Mouse (Mus musculus) hindbrain, embryonic 15.5 days (tissue): Measurements from ENCODE around the gene Gpr162. TPM values are rescaled to one million over a fixed set of nuclear protein-coding genes. Genes with fewer than 3 reads are reported as not detected.
A peak's percentile ranks its signal among the peaks of the same experiment; 100 is the strongest.
"Not testable (repeated sequence)": the region's sequence is repeated elsewhere in the genome, so short reads cannot be mapped to it uniquely, and the experiment has no call there.

Experiments
- ATAC-seq: fragments of 200-750 bp; cut with Nextera tagmentation; 2 replicates; pipeline ENCODE4 v1.8.0; 2017; ENCODE audit warnings: low read depth, moderate number of reproducible peaks, moderate TSS enrichment; ENCODE audit not compliant: low FRiP score
- H3K27ac ChIP-seq: fragments of 300-500 bp; sonication (generic); replicated peaks from 2 replicates; pipeline ENCODE4 v1.5.1; 2015; ENCODE audit warnings: mild to moderate bottlenecking, inconsistent platforms
- H3K27me3 ChIP-seq: fragments of 300-500 bp; sonication (generic); 2 replicates; pipeline ENCODE4 v1.6.1; 2015; ENCODE audit warnings: control low read depth, inconsistent platforms
- H3K36me3 ChIP-seq: fragments of 300-500 bp; sonication (generic); 2 replicates; pipeline ENCODE4 v1.6.1; 2015; ENCODE audit warnings: control low read depth, inconsistent platforms
- H3K4me1 ChIP-seq: fragments of 300-500 bp; sonication (generic); replicated peaks from 2 replicates; pipeline ENCODE4 v1.6.1; 2015; ENCODE audit warnings: control low read depth, inconsistent platforms
- H3K4me2 ChIP-seq: fragments of 300-500 bp; sonication (generic); 2 replicates; pipeline ENCODE4 v1.6.1; 2015; ENCODE audit warnings: moderate library complexity, mild to moderate bottlenecking, inconsistent platforms
- H3K4me3 ChIP-seq: fragments of 300-500 bp; sonication (generic); 2 replicates; pipeline ENCODE4 v1.5.1; 2015; ENCODE audit warnings: mild to moderate bottlenecking, inconsistent platforms
- H3K9ac ChIP-seq: fragments of 300-500 bp; sonication (generic); 2 replicates; pipeline ENCODE4 v1.6.1; 2015; ENCODE audit warnings: inconsistent platforms
- H3K9me3 ChIP-seq: fragments of 300-500 bp; sonication (generic); 2 replicates; pipeline ENCODE4 v1.6.1; 2016; ENCODE audit warnings: control low read depth, inconsistent platforms
- WGBS: fragments of 180-500 bp; shearing (Covaris S2); methylation state at CpG from one replicate; pipeline ENCODE4 v1.1.7; 2015; 5-methylcytosine and 5-hydroxymethylcytosine counted together
- polyA plus RNA-seq: library from polyadenylated mRNA; unstranded; fragments of >200 nt; fragmentation: Nextera tagmentation; extraction: Ambion mirVana; gene quantifications from 2 replicates; pipeline ENCODE4 v1.2.1, GENCODE M21; 2015

Gene Gpr162
- polyA plus RNA-seq, 1 experiment from 2014 or later, result 37.5 TPM

DNA sequence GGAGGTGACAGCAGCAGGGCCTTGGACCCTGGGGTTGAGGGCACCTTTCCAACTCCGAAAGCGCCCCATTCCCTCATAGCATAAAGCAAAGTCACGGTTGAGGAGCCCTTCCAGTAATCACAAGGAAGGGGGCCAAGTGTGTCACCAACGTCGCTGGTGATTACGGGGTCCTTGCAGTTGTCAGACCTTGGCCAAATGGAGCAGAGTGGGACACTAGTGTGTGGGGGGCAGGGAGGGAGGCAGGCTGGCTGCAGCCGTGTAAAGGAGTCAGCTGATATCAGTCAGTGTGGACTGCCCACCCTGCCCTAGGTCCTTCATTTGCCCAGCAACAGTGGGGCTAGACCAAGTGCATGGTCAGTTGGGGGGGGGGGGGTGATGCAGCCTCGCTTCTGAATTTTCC lies 49.3 kb downstream of the Gpr162 start:
- Histone ChIP-seq H3K4me1 (peaks cover 37% of the 10 kb centered on the region), H3K9ac (no peak overlapping the region), H3K9me3 (no peaks in the 10 kb centered on the region), H3K4me2 (peak overlapping the region; percentile 72), H3K4me3 (peak overlapping the region; percentile 70), H3K36me3 (peaks cover 40% of the 10 kb centered on the region), H3K27ac (peak overlapping the region; percentile 90), H3K27me3 (no peaks in the 10 kb centered on the region)
- 37% methylated on average over 8 of the region's 8 CpGs for WGBS
- peak; percentile 42 for ATAC-seq

DNA sequence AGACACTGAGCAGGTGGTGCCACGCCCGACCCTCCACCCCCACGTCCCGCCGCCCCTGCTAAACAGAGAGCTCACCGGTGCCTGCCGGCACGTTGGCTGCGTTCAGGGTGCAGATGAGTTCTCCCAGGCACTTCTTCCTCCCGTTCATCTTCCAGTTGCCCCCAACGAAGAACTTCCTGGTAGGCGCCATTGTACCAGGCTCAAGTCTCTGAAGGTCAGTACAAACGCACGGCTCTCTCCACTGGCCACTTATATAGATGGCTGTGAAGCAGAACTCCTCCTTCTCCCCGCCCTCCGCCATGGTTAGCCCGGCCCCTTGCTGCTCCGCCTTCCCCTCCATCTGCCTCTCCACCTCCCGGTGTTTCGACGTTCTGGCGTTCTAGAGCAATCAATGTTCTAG lies 49.9 kb downstream of the Gpr162 start, which contains the start of gene Tpi1:
Gene Tpi1, minus strand, starts transcription at position 364 of the 400 bp plus-strand sequence.
- Histone ChIP-seq H3K9ac (peak within 1 kb of the TSS; percentile 81), H3K36me3 (peaks cover 36% of the 10 kb centered on the region), H3K27me3 (no peaks in the 10 kb centered on the region), H3K9me3 (no peaks in the 10 kb centered on the region), H3K27ac (peak within 1 kb of the TSS; percentile 90), H3K4me2 (peak within 1 kb of the TSS; percentile 72), H3K4me3 (peak within 1 kb of the TSS; percentile 70), H3K4me1 (peaks cover 42% of the 10 kb centered on the region)
- under 1% methylated on average over 22 of the region's 22 CpGs for WGBS
- peak; percentile 88 for ATAC-seq

DNA sequence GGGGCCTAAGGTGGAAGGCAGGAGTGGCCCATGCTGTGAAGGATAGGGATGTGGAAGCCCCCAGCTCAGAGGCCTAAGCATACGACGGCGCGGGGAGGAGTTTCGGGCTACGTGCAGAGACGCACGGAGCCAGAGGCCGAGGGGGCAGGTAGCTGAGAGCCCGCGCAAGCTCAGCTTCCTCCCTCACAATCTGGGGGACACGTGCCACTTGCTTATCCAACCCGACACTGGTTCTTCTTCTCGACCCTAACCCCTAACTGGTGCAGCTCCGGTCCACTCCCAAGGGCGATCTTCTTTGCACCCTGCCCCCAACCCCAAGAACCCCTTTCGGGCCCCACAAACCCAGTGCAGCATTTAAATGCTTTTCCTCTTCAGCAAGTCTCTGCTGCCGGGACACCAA lies 50.3 kb downstream of the Gpr162 start:
- Histone ChIP-seq H3K9me3 (no peaks in the 10 kb centered on the region), H3K36me3 (peaks cover 32% of the 10 kb centered on the region), H3K27me3 (no peaks in the 10 kb centered on the region), H3K9ac (peak overlapping the region; percentile 81), H3K27ac (peak overlapping the region; percentile 90), H3K4me3 (peak overlapping the region; percentile 70), H3K4me2 (peak overlapping the region; percentile 72), H3K4me1 (peaks cover 46% of the 10 kb centered on the region)
- ATAC-seq, result peak; percentile 76
- 0% methylated on average over 18 of the region's 18 CpGs for WGBS

DNA sequence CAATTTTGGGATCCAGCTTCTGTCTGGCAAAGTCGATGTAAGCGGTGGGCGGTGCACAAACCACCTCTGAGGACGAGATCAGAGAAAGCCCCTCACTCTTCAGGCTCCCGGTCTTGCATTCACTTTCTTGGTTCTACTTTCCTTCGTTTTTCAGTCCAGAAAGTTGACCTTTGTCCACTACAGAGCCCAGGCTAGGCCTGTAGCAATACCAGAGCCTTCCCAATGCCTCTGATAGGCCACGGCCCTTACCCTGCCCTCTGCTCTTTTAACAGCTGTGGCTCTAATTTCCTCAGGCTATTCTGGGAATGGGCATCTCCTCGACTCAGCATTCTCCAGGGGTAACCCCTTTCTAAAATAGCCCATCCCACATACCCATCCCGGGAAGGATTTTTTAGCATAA lies 50.9 kb downstream of the Gpr162 start:
- Histone ChIP-seq H3K4me2 (peak overlapping the region; percentile 72), H3K9me3 (no peaks in the 10 kb centered on the region), H3K36me3 (peaks cover 25% of the 10 kb centered on the region), H3K4me1 (peaks cover 53% of the 10 kb centered on the region), H3K9ac (peak overlapping the region; percentile 81), H3K4me3 (peak overlapping the region; percentile 70), H3K27ac (peak overlapping the region; percentile 90), H3K27me3 (no peaks in the 10 kb centered on the region)
- WGBS, result 22% methylated on average over 9 of the region's 9 CpGs
- ATAC-seq, result no peak

DNA sequence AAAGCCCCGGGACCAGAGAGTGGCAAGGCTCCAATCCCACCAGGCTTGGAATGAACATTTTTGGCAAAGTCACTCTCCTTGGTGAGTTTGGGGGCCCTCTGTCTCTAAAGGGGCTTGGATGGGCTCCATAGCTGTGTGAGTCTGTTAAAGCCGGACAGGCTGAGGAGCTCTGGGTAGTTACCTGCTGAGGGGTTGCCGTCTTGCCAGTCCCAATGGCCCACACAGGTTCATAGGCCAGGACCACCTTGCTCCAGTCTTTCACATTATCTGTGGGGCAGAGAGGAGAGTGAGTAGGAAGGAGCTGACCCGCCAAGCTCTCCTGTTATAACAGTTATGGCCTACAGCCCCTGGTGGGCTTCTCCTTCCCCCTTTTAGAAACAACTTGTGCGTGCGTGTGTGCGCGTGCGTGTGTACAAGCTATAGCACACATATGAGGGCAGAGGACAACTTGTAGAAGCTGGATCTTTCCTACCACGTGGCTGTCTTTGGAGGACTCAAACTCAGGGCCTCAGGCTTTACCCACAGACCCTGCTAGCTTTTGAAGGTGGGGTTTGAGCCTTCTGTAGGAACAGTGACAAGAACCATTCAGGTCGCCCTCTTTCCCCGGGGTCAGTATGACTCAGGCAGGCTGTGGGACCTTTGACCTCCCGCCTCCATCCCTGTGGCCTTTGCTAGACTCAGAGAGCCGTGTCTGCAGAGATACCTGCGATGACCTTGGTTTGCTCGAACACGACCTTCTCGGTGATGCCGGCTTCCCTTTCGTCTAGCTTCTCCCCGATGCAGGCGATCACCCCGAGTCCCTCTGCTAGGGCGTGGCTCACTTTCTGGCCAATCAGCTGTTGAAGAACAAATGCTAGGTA lies 51.9 kb downstream of the Gpr162 start:
- ATAC-seq, result no peak

DNA sequence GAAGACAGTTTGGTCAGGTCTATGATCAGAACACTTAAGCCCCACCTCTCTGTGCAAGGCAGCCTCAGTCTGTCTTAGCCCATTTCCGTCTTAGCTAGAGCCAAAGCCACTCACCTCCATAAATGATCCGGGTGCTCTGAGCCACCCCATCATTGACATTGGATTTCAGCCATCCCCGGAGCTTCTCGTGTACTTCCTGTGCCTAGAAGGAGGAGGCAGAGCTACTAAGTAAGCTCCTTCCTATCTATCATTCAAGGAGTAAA lies 52.4 kb downstream of the Gpr162 start:
- Histone ChIP-seq H3K27me3 (no peaks in the 10 kb centered on the region), H3K4me3 (no peak overlapping the region), H3K27ac (no peak overlapping the region), H3K4me2 (no peak overlapping the region), H3K4me1 (peaks cover 56% of the 10 kb centered on the region), H3K9ac (no peak overlapping the region), H3K9me3 (no peaks in the 10 kb centered on the region), H3K36me3 (peaks cover 10% of the 10 kb centered on the region)
- no peak for ATAC-seq
- 81% methylated on average over 4 of the region's 4 CpGs for WGBS

More for the DNA sequence above, 51.9 kb downstream of the Gpr162 start:
- Histone ChIP-seq H3K9me3 (no peaks in the 10 kb centered on the region), H3K4me3 (peak overlapping the region; percentile 70; the same call in 1 of the 2 replicates), H3K36me3 (peaks cover 16% of the 10 kb centered on the region), H3K27me3 (no peaks in the 10 kb centered on the region), H3K4me2 (peak overlapping the region; percentile 72), H3K27ac (no peak overlapping the region), H3K9ac (no peak overlapping the region; the same call in 1 of the 2 replicates), H3K4me1 (peaks cover 53% of the 10 kb centered on the region)
- 83% methylated on average over 24 of the region's 24 CpGs for WGBS

DNA sequence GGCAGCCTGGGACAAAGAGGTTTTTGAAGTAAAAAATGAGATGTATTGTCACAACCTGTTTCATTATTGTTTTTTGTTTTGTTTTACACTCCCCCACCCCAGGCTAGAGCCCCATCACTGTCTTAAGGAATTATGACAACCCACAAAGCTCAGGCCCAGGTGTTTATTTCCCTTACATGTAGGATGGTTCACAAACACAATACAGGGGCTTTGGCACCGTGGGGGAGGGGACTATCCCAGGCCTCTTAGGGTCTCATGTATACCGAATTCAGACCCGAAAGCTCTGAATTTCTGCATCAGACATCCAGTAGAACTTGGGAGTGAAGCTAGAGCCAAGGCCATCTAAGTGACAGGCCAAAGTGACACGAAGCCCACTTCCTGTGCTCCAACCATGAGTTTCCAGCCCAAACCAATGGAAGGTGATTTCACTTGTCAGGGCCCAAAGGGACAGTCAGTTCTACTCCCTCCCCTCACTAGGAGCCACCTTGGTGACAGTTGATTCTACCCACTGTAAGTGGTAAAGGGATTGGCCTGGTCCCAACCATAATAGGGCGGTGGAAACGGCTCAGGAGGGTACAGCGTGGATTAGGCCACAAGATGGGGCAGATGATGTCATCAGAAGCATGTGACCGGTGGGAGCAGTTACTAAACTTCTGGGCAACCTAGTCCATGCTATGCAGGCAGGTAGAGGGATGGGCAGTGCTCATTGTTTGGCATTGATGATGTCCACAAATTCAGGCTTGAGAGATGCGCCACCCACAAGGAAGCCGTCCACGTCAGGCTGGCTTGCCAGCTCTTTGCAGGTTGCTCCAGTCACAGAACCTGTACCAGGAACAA lies 53.0 kb downstream of the Gpr162 start:
- WGBS, result 85% methylated on average over 11 of the region's 11 CpGs

DNA sequence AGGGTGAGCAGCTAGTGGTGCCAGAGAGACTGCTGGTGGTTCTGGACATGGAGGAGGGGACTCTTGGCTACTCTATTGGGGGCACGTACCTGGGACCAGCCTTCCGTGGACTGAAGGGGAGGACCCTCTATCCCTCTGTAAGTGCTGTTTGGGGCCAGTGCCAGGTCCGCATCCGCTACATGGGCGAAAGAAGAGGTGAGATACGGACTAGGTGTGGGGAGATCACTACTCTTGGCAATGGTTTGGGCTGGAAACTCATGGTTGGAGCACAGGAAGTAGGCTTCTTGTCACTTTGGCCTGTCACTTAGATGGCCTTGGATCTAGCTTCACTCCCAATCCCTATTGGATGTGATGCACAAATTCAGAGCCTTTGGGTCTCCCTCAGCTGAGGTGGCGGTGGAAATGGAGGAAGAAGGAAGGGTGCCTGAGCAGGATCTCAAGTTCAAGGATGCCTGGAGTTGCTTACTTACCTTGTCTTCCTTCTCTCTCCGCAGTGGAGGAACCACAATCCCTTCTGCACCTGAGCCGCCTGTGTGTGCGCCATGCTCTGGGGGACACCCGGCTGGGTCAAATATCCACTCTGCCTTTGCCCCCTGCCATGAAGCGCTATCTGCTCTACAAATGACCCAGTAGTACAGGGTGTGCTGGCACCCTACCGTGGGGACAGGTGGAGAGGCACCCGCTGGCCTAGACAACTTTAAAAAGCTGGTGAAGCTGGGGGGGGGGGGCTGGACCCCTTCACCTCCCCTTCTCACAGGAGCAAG lies 53.8 kb downstream of the Gpr162 start:
- Histone ChIP-seq H3K4me2 (peak overlapping the region; percentile 85), H3K4me3 (peak overlapping the region; percentile 46), H3K4me1 (peaks cover 68% of the 10 kb centered on the region), H3K9me3 (no peaks in the 10 kb centered on the region), H3K36me3 (peaks cover 8% of the 10 kb centered on the region; the same call in 1 of the 2 replicates), H3K27ac (0 out of 2 replicates have a peak overlapping the region, but pooled peaks have one; percentile 76), H3K27me3 (no peaks in the 10 kb centered on the region), H3K9ac (peak overlapping the region; percentile 48)
- no peak for ATAC-seq
- 43% methylated on average over 14 of the region's 14 CpGs for WGBS

More for the DNA sequence above, 53.0 kb downstream of the Gpr162 start:
- not testable (repeated sequence) for H3K4me2 ChIP-seq, H3K27ac ChIP-seq, H3K27me3 ChIP-seq, H3K9me3 ChIP-seq, H3K4me3 ChIP-seq, ATAC-seq, H3K9ac ChIP-seq, H3K36me3 ChIP-seq
- peaks cover 61% of the 10 kb centered on the region for H3K4me1 ChIP-seq

DNA sequence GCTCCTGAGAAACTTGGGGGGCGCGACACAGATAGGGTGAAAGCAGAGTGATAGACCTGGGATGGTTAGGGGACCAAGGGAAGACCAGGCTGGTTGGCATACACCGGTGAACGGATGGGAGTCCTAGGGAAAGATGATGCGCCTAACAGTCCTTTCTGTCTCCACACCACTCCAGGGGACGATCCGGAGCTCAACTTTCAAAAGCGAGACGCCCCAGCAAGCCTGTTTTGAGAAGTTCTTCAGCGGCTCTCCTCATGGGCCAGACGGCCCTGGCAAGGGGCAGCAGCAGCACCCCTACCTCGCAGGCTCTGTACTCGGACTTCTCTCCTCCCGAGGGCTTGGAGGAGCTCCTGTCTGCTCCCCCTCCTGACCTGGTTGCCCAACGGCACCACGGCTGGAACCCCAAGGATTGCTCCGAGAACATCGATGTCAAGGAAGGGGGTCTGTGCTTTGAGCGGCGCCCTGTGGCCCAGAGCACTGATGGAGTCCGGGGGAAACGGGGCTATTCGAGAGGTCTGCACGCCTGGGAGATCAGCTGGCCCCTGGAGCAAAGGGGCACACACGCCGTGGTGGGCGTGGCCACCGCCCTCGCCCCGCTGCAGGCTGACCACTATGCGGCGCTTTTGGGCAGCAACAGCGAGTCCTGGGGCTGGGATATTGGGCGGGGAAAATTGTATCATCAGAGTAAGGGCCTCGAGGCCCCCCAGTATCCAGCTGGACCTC lies 54.6 kb downstream of the Gpr162 start:
- under 1% methylated on average over 35 of the region's 35 CpGs for WGBS
- no peaks in the 10 kb centered on the region for H3K9me3 ChIP-seq
- ATAC-seq, result peak; percentile 1; the same call in 1 of the 2 replicates

More for the DNA sequence above, 54.6 kb downstream of the Gpr162 start:
- Histone ChIP-seq H3K27me3 (no peaks in the 10 kb centered on the region), H3K4me2 (peak overlapping the region; percentile 85), H3K4me1 (peaks cover 61% of the 10 kb centered on the region), H3K9ac (peak overlapping the region; percentile 48), H3K36me3 (peaks cover 8% of the 10 kb centered on the region; the same call in 1 of the 2 replicates), H3K4me3 (peak overlapping the region; percentile 46), H3K27ac (peak overlapping the region; percentile 76)
